Mouse (Mus musculus) left cerebral cortex, adult 8-10 months (tissue): ENCODE measurements around the gene Ube2u. TPM values are rescaled to one million over a fixed set of nuclear protein-coding genes. Genes with fewer than 3 reads are reported as not detected.
A peak's percentile ranks its signal among the peaks of the same experiment; 100 is the strongest.

ENCODE experiments used
- DNase-seq, 2 experiments: peaks; one replicate each; pipeline ENCODE4 v3.0.0; 2022; ENCODE audit warnings: low spot score in 2 of 2
- total RNA-seq, 4 experiments: library from RNA; stranded (reverse); gene quantifications; 2 replicates each; pipeline ENCODE4 v1.2.4; 2022

Ube2u gene
- total RNA-seq, 4 experiments from 2014 or later: 0.25 TPM; not detected in 3

- no peak for DNase-seq
Observed at GRCm38 (mm10) chr4:100547905-100548304, 69.3 kb downstream of the Ube2u start.

DNA sequence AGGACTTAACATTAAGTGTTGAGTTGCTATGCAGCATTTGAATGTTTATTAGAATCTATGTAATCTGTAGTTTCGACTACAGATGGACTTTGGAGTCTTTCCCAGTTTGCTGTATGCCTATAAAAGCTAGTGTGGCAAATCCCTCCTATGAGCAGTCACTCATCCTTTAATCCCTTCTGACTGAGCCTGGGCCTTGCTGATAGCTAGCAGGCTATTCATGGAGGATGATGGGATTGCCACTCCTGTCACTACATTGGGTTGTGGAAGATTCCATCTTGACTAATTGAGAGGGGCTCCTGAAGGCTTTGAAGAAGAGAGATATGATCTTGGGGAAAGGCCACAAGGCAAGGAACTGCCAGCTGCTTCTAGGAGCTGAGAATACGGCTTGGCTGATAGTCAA lies 74.6 kb downstream of the Ube2u start:
- no peak for DNase-seq

- DNase-seq: peak; percentile 54 to 58
Observed at GRCm38 (mm10) chr4:100588236-100589206, 109.9 kb downstream of the Ube2u start.

- DNase-seq: no peak
Observed at GRCm38 (mm10) chr4:100595771-100596170, 117.1 kb downstream of the Ube2u start.

GRCm38 (mm10) chr4:100596630-100597029 lies 118.0 kb downstream of the Ube2u start:
- peak in 1 of 2 experiments; percentile 15 for DNase-seq

GRCm38 (mm10) chr4:100597049-100597448 lies 118.4 kb downstream of the Ube2u start:
- peak in 1 of 2 experiments; percentile 39 for DNase-seq
